Mouse (Mus musculus): ENCODE results near the gene Mad1l1.

The Mad1l1 gene

GRCm38 (mm10) chr5:140215471-140216087, 105.8 kb downstream of the Mad1l1 start:
- no peak for DNase-seq (ENCODE audit: low spot score)

- no peak for DNase-seq (ENCODE audit: low spot score)
Observed at GRCm38 (mm10) chr5:140213001-140213400, 108.4 kb downstream of the Mad1l1 start.

GRCm38 (mm10) chr5:140210417-140211184, 110.8 kb downstream of the Mad1l1 start:
- no peak for DNase-seq (ENCODE audit: low spot score)

GRCm38 (mm10) chr5:140208743-140209409, 112.5 kb downstream of the Mad1l1 start:
- peak; percentile 55 for DNase-seq (ENCODE audit: low spot score)

GRCm38 (mm10) chr5:140206726-140207703, 114.3 kb downstream of the Mad1l1 start:
- DNase-seq (ENCODE audit: low spot score): no peak

GRCm38 (mm10) chr5:140205991-140206390, 115.4 kb downstream of the Mad1l1 start:
- DNase-seq (ENCODE audit: low spot score): no peak

- DNase-seq (ENCODE audit: low spot score): no peak
Observed at GRCm38 (mm10) chr5:140204465-140204864, 116.9 kb downstream of the Mad1l1 start.

- no peak for DNase-seq (ENCODE audit: low spot score)
Observed at GRCm38 (mm10) chr5:140204037-140204436, 117.3 kb downstream of the Mad1l1 start.

- no peak for DNase-seq (ENCODE audit: low spot score)
Observed at GRCm38 (mm10) chr5:140202451-140202850, 118.9 kb downstream of the Mad1l1 start.

- DNase-seq (ENCODE audit: low spot score): no peak
Observed at GRCm38 (mm10) chr5:140201566-140201965, 119.8 kb downstream of the Mad1l1 start.

GRCm38 (mm10) chr5:140201109-140201508, 120.2 kb downstream of the Mad1l1 start:
- DNase-seq (ENCODE audit: low spot score): no peak

GRCm38 (mm10) chr5:140197705-140198104, 123.6 kb downstream of the Mad1l1 start:
- peak; percentile 84 for DNase-seq (ENCODE audit: low spot score)

GRCm38 (mm10) chr5:140196446-140196845, 124.9 kb downstream of the Mad1l1 start:
- DNase-seq (ENCODE audit: low spot score): no peak

- DNase-seq (ENCODE audit: low spot score): peak; percentile 50
Observed at GRCm38 (mm10) chr5:140194173-140194572, 127.2 kb downstream of the Mad1l1 start.

GRCm38 (mm10) chr5:140191539-140191938, 129.8 kb downstream of the Mad1l1 start:
- DNase-seq (ENCODE audit: low spot score): no peak

- no peak for DNase-seq (ENCODE audit: low spot score)
Observed at GRCm38 (mm10) chr5:140186351-140186750, 135.0 kb downstream of the Mad1l1 start.

GRCm38 (mm10) chr5:140185757-140186156, 135.6 kb downstream of the Mad1l1 start:
- no peak for DNase-seq (ENCODE audit: low spot score)

GRCm38 (mm10) chr5:140183387-140183786, 138.0 kb downstream of the Mad1l1 start:
- no peak for DNase-seq (ENCODE audit: low spot score)

GRCm38 (mm10) chr5:140182351-140182750, 139.0 kb downstream of the Mad1l1 start:
- DNase-seq (ENCODE audit: low spot score): no peak

GRCm38 (mm10) chr5:140180016-140180415, 141.3 kb downstream of the Mad1l1 start:
- DNase-seq (ENCODE audit: low spot score): no peak

GRCm38 (mm10) chr5:140178058-140178690, 143.2 kb downstream of the Mad1l1 start:
- DNase-seq (ENCODE audit: low spot score): no peak

Measured in layer of hippocampus, adult 11-12 months (tissue).